Mouse (Mus musculus): ENCODE measurements around the gene Pnpla6. TPM values are rescaled to one million over a fixed set of nuclear protein-coding genes. Genes with fewer than 3 reads are reported as not detected.
A peak's percentile ranks its signal among the peaks of the same experiment; 100 is the strongest.

The Pnpla6 gene
- polyA plus RNA-seq, 1 experiment from 2014 or later, result 17.4 TPM

- H3K4me1 ChIP-seq (replicated peaks; ENCODE audit: control insufficient read depth, insufficient read depth, low read length), result no peaks in the 10 kb centered on the region
- no peak overlapping the region for H3K4me3 ChIP-seq (ENCODE audit: low read depth, low read length)
- no peaks in the 10 kb centered on the region for H3K27me3 ChIP-seq (ENCODE audit: control insufficient read depth, insufficient read depth, low read length)
- DNase-seq (ENCODE audit: low spot score), result no peak
- H3K9ac ChIP-seq (ENCODE audit: low read depth, low read length), result no peak overlapping the region
- WGBS, result 92% methylated on average over 2 of the region's 2 CpGs
- no peak for ATAC-seq (ENCODE audit: low FRiP score)
- no peak overlapping the region for H3K27ac ChIP-seq (ENCODE audit: low read depth, low read length)
- no peaks in the 10 kb centered on the region for H3K9me3 ChIP-seq (ENCODE audit: control insufficient read depth, low read length)
- no peaks in the 10 kb centered on the region for H3K36me3 ChIP-seq (ENCODE audit: control insufficient read depth, insufficient read depth, low read length)
- no peak overlapping the region for H3K4me2 ChIP-seq (replicated peaks; ENCODE audit: low read depth, low read length)
Observed at GRCm38 (mm10) chr8:3546511-3546910, 31.3 kb downstream of the Pnpla6 start.

- Histone ChIP-seq H3K9me3 (ENCODE audit: control insufficient read depth, low read length) (no peaks in the 10 kb centered on the region), H3K4me1 (replicated peaks; ENCODE audit: control insufficient read depth, insufficient read depth, low read length) (no peaks in the 10 kb centered on the region)
Observed at GRCm38 (mm10) chr8:3552240-3552639, 37.1 kb downstream of the Pnpla6 start.

GRCm38 (mm10) chr8:3556114-3556513 lies 40.9 kb downstream of the Pnpla6 start:
- DNase-seq (ENCODE audit: low spot score), result no peak

More at GRCm38 (mm10) chr8:3552240-3552639, 37.1 kb downstream of the Pnpla6 start:
- H3K4me3 ChIP-seq (ENCODE audit: low read depth, low read length), result no peak overlapping the region
- H3K36me3 ChIP-seq (ENCODE audit: control insufficient read depth, insufficient read depth, low read length), result no peaks in the 10 kb centered on the region
- H3K27ac ChIP-seq (ENCODE audit: low read depth, low read length), result no peak overlapping the region
- H3K9ac ChIP-seq (ENCODE audit: low read depth, low read length), result no peak overlapping the region
- no peak overlapping the region for H3K4me2 ChIP-seq (replicated peaks; ENCODE audit: low read depth, low read length)
- DNase-seq (ENCODE audit: low spot score) (no peak), ATAC-seq (ENCODE audit: low FRiP score) (no peak)
- WGBS, result 79% methylated on average over 1 of the region's 1 CpGs
- no peaks in the 10 kb centered on the region for H3K27me3 ChIP-seq (ENCODE audit: control insufficient read depth, insufficient read depth, low read length)

DNA sequence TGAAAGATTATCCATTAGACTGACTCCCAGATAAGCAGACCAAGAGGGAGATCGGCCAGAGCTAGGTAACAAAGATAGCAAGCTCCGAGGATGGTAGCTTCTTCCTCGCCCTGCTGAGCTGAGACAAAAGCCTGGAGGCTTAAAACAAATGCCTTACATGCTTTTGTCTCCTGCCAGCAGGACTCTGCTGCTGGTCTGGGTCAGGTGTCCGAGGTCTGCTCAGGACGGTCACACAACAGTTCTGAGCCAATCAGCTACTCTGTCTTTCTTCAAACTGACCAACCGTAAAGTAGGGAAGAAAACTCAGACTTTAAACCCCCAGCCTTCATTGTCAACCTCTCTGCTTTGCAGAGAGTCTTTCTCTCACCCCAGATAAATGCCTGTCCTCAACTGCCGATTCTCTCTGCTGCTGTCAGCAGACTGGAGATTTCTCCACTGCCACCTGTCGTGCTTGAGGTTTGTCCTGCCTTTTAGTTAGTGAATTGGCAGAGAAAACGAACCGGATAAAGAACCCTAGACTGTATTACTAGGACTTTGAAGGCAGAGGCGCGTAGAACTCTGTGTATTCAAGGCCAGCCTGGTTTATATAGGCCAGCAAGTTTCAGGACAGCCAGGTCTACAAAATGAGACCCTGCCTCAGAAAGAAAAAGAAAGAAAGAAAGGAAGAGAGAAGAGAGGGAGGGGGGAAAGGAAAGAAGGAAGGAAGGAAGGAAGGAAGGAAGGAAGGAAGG lies 52.6 kb downstream of the Pnpla6 start, which contains the start of gene C330021F23Rik:
C330021F23Rik (plus strand) TSS at position 350 of the 731 bp plus-strand sequence.
- Histone ChIP-seq H3K4me2 (replicated peaks; ENCODE audit: low read depth, low read length) (peak within 1 kb of the TSS; percentile 11), H3K27me3 (ENCODE audit: control insufficient read depth, insufficient read depth, low read length) (no peaks in the 10 kb centered on the region), H3K4me1 (replicated peaks; ENCODE audit: control insufficient read depth, insufficient read depth, low read length) (no peaks in the 10 kb centered on the region; the same call in 1 of the 2 replicates), H3K36me3 (ENCODE audit: control insufficient read depth, insufficient read depth, low read length) (no peaks in the 10 kb centered on the region), H3K9ac (ENCODE audit: low read depth, low read length) (peak within 1 kb of the TSS; percentile 5; the same call in 1 of the 2 replicates), H3K27ac (ENCODE audit: low read depth, low read length) (no peak within 1 kb of the TSS), H3K4me3 (ENCODE audit: low read depth, low read length) (peak within 1 kb of the TSS; percentile 22), H3K9me3 (ENCODE audit: control insufficient read depth, low read length) (no peaks in the 10 kb centered on the region)
- peak; percentile 45 for DNase-seq (ENCODE audit: low spot score)
- WGBS, result under 1% methylated on average over 12 of the region's 12 CpGs
- peak; percentile 89 for ATAC-seq (ENCODE audit: low FRiP score)

More at GRCm38 (mm10) chr8:3556114-3556513, 40.9 kb downstream of the Pnpla6 start:
- Histone ChIP-seq H3K9ac (ENCODE audit: low read depth, low read length) (no peak overlapping the region), H3K9me3 (ENCODE audit: control insufficient read depth, low read length) (no peaks in the 10 kb centered on the region), H3K36me3 (ENCODE audit: control insufficient read depth, insufficient read depth, low read length) (no peaks in the 10 kb centered on the region), H3K27me3 (ENCODE audit: control insufficient read depth, insufficient read depth, low read length) (no peaks in the 10 kb centered on the region), H3K4me3 (ENCODE audit: low read depth, low read length) (no peak overlapping the region), H3K4me2 (replicated peaks; ENCODE audit: low read depth, low read length) (no peak overlapping the region), H3K4me1 (replicated peaks; ENCODE audit: control insufficient read depth, insufficient read depth, low read length) (no peaks in the 10 kb centered on the region), H3K27ac (ENCODE audit: low read depth, low read length) (no peak overlapping the region)
- ATAC-seq (ENCODE audit: low FRiP score), result peak; percentile 91
- 54% methylated on average over 4 of the region's 4 CpGs for WGBS

- H3K9ac ChIP-seq (ENCODE audit: low read depth, low read length), result no peak overlapping the region
- 4% methylated on average over 7 of the region's 7 CpGs for WGBS
Observed at GRCm38 (mm10) chr8:3568378-3568777, 53.2 kb downstream of the Pnpla6 start.

GRCm38 (mm10) chr8:3569784-3570183 lies 54.6 kb downstream of the Pnpla6 start:
- Histone ChIP-seq H3K4me1 (replicated peaks; ENCODE audit: control insufficient read depth, insufficient read depth, low read length) (no peaks in the 10 kb centered on the region; the same call in 1 of the 2 replicates), H3K4me3 (ENCODE audit: low read depth, low read length) (no peak overlapping the region), H3K27ac (ENCODE audit: low read depth, low read length) (no peak overlapping the region), H3K36me3 (ENCODE audit: control insufficient read depth, insufficient read depth, low read length) (no peaks in the 10 kb centered on the region), H3K9me3 (ENCODE audit: control insufficient read depth, low read length) (no peaks in the 10 kb centered on the region), H3K9ac (ENCODE audit: low read depth, low read length) (no peak overlapping the region), H3K27me3 (ENCODE audit: control insufficient read depth, insufficient read depth, low read length) (no peaks in the 10 kb centered on the region), H3K4me2 (replicated peaks; ENCODE audit: low read depth, low read length) (no peak overlapping the region)
- WGBS, result 86% methylated on average over 5 of the region's 5 CpGs
- DNase-seq (ENCODE audit: low spot score) (no peak), ATAC-seq (ENCODE audit: low FRiP score) (no peak)

More at GRCm38 (mm10) chr8:3568378-3568777, 53.2 kb downstream of the Pnpla6 start:
- peak overlapping the region; percentile 22 for H3K4me3 ChIP-seq (ENCODE audit: low read depth, low read length)
- H3K36me3 ChIP-seq (ENCODE audit: control insufficient read depth, insufficient read depth, low read length), result no peaks in the 10 kb centered on the region
- H3K9me3 ChIP-seq (ENCODE audit: control insufficient read depth, low read length), result no peaks in the 10 kb centered on the region
- ATAC-seq (ENCODE audit: low FRiP score) (no peak), DNase-seq (ENCODE audit: low spot score) (peak; percentile 7)
- H3K4me2 ChIP-seq (replicated peaks; ENCODE audit: low read depth, low read length), result peak overlapping the region; percentile 11
- H3K27ac ChIP-seq (ENCODE audit: low read depth, low read length), result no peak overlapping the region
- H3K27me3 ChIP-seq (ENCODE audit: control insufficient read depth, insufficient read depth, low read length), result no peaks in the 10 kb centered on the region
- no peaks in the 10 kb centered on the region; the same call in 1 of the 2 replicates for H3K4me1 ChIP-seq (replicated peaks; ENCODE audit: control insufficient read depth, insufficient read depth, low read length)

GRCm38 (mm10) chr8:3574546-3574945 lies 59.4 kb downstream of the Pnpla6 start:
- Histone ChIP-seq H3K4me2 (replicated peaks; ENCODE audit: low read depth, low read length) (no peak overlapping the region), H3K36me3 (ENCODE audit: control insufficient read depth, insufficient read depth, low read length) (no peaks in the 10 kb centered on the region), H3K4me1 (replicated peaks; ENCODE audit: control insufficient read depth, insufficient read depth, low read length) (no peaks in the 10 kb centered on the region), H3K4me3 (ENCODE audit: low read depth, low read length) (no peak overlapping the region), H3K27me3 (ENCODE audit: control insufficient read depth, insufficient read depth, low read length) (no peaks in the 10 kb centered on the region), H3K9ac (ENCODE audit: low read depth, low read length) (no peak overlapping the region), H3K9me3 (ENCODE audit: control insufficient read depth, low read length) (no peaks in the 10 kb centered on the region), H3K27ac (ENCODE audit: low read depth, low read length) (no peak overlapping the region)
- ATAC-seq (ENCODE audit: low FRiP score), result no peak
- 88% methylated on average over 3 of the region's 3 CpGs for WGBS
- DNase-seq (ENCODE audit: low spot score), result no peak

DNA sequence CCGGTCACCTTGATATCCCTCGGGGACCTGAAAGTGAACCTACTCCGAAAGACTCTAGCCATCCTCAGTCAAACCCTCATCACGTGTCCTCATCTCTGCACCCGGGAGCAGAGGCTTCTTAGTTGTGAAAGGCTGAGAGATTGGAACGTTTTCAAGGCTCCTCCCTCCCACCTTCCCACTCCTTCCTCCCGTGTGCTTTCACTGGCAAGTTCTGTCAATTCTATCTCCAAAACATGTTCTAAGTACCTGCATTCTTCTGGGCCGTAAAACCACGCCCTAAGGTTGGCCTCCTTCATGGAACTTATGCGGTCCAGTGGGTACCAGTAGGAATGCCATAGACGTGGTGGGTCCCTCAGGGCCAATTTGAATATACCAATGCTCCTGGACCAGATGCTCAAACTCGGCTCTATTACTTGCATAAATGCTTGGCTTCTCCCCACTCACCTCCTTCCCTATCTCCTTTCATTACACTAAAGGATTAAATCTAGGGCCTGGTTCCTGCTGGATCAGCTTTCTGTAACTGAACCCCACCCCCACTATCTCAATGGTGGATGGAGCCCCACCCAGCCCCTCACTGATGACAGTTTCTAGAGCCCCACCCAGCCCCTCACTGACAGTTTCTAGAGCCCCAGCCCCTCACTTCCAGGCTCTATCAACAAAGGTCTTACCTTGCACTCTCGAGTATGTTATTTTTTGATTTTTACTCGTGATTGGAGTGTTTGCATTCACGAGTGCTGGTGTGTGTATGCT lies 61.2 kb downstream of the Pnpla6 start:
- Histone ChIP-seq H3K4me3 (ENCODE audit: low read depth, low read length) (no peak overlapping the region), H3K27me3 (ENCODE audit: control insufficient read depth, insufficient read depth, low read length) (no peaks in the 10 kb centered on the region), H3K9me3 (ENCODE audit: control insufficient read depth, low read length) (no peaks in the 10 kb centered on the region), H3K36me3 (ENCODE audit: control insufficient read depth, insufficient read depth, low read length) (no peaks in the 10 kb centered on the region), H3K9ac (ENCODE audit: low read depth, low read length) (no peak overlapping the region), H3K4me1 (replicated peaks; ENCODE audit: control insufficient read depth, insufficient read depth, low read length) (no peaks in the 10 kb centered on the region), H3K27ac (ENCODE audit: low read depth, low read length) (no peak overlapping the region), H3K4me2 (replicated peaks; ENCODE audit: low read depth, low read length) (no peak overlapping the region)
- DNase-seq (ENCODE audit: low spot score) (no peak), ATAC-seq (ENCODE audit: low FRiP score) (no peak)
- WGBS, result 80% methylated on average over 15 of the region's 15 CpGs

Measured in hindbrain, embryonic 11.5 days (tissue).